Mouse (Mus musculus): ENCODE data around the gene Gpatch4. TPM values are rescaled to one million over a fixed set of nuclear protein-coding genes. Genes with fewer than 3 reads are reported as not detected.

The Gpatch4 gene
- total RNA-seq, 4 experiments from 2014 or later, result 12.9 to 16.6 (median 14.9) TPM

GRCm38 (mm10) chr3:88101736-88102135 is 58.8 kb downstream of the Gpatch4 start:
- DNase-seq, result no peak

GRCm38 (mm10) chr3:88102196-88102595 is 59.3 kb downstream of the Gpatch4 start:
- no peak for DNase-seq

DNA sequence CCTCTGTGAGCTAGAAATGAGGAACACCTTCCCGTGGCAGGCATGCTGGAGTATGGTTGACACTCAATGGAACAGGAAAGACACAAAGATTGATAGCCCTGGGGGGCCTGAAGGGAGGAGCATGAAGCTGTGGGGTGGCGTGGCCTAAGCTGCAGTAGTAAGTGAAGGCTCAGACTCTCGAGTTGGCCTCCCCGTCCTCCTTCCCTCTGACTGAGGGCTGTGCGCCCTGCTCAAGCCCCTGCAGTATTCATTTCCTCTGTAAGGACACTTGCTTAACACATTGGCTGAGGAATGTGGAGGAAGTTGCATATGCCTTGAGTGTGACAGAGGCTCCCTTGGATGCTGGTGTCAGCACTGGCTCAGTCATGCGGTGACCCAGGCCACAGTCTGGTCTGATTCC is 59.7 kb downstream of the Gpatch4 start:
- no peak for DNase-seq

Other genes starting within 250 kb of the Gpatch4 start
- gene Ntrk1, start 247.9 kb upstream of the Gpatch4 start, total RNA-seq (2022), result 10 to 100 TPM in 2 of 4 experiments, 1 to 10 TPM in 2; 6.3 to 30.5 (median 13.1) TPM
- gene Insrr, start 246.2 kb upstream of the Gpatch4 start, total RNA-seq (2022), result 1 to 10 TPM in 2 of 4 experiments, under 1 TPM in 2; 0.32 to 3.7 (median 1.9) TPM
- gene Pear1, start 218.8 kb upstream of the Gpatch4 start, total RNA-seq (2022), result 10 to 100 TPM; 26.0 to 35.9 (median 29.7) TPM
- gene Sh2d2a, start 196.4 kb upstream of the Gpatch4 start, total RNA-seq (2022), result under 1 TPM; 0.20 to 0.62 (median 0.32) TPM
- gene Prcc, start 157.5 kb upstream of the Gpatch4 start, total RNA-seq (2022), result 10 to 100 TPM; 47.5 to 49.4 (median 48.7) TPM
- 100 to 1,000 TPM; 163 to 180 (median 172) TPM for gene Hdgf, start 136.8 kb upstream of the Gpatch4 start, total RNA-seq (2022)
- gene Mrpl24, start 123.6 kb upstream of the Gpatch4 start, total RNA-seq (2022), result 100 to 1,000 TPM; 121 to 146 (median 131) TPM
- gene Isg20l2, start 112.8 kb upstream of the Gpatch4 start, total RNA-seq (2022), result 10 to 100 TPM; 17.9 to 20.0 (median 19.5) TPM
- 10 to 100 TPM; 18.6 to 27.6 (median 21.9) TPM for gene Rrnad1, start 112.4 kb upstream of the Gpatch4 start, total RNA-seq (2022)
- 1 to 10 TPM in 1 of 4 experiments, under 1 TPM in 2, not detected in 1; 0.31 to 1.0 (median 0.35) TPM for gene Crabp2, start 94.4 kb upstream of the Gpatch4 start, total RNA-seq (2022)
- 10 to 100 TPM in 1 of 4 experiments, 1 to 10 TPM in 3; 4.3 to 14.4 (median 6.8) TPM for gene Nes, start 72.0 kb upstream of the Gpatch4 start, total RNA-seq (2022)
- 100 to 1,000 TPM in 2 of 4 experiments, 10 to 100 TPM in 2; 83.1 to 117 (median 106) TPM for gene Bcan, start 42.9 kb upstream of the Gpatch4 start, total RNA-seq (2022)
- not detected for gene Hapln2, start 15.5 kb upstream of the Gpatch4 start, total RNA-seq (2022)
- gene Naxe, start 15.4 kb downstream of the Gpatch4 start, total RNA-seq (2022), result 100 to 1,000 TPM; 150 to 161 (median 155) TPM
- not detected for gene Ttc24, start 35.2 kb downstream of the Gpatch4 start, total RNA-seq (2022)
- 1 to 10 TPM in 1 of 4 experiments, under 1 TPM in 3; 0.61 to 2.3 (median 0.73) TPM for gene Iqgap3, start 38.9 kb downstream of the Gpatch4 start, total RNA-seq (2022)
- gene Mef2d, start 99.3 kb downstream of the Gpatch4 start, total RNA-seq (2022), result 100 to 1,000 TPM in 1 of 4 experiments, 10 to 100 TPM in 3; 82.0 to 111 (median 89.0) TPM
- gene Rhbg, start 211.6 kb downstream of the Gpatch4 start, total RNA-seq (2022), result 10 to 100 TPM; 12.0 to 27.5 (median 17.3) TPM
- 1 to 10 TPM; 1.3 to 3.1 (median 2.3) TPM for gene Gm38392, start 244.1 kb downstream of the Gpatch4 start, total RNA-seq (2022)

All from adrenal gland, adult 8-10 months (tissue).